Mouse (Mus musculus) liver (tissue): ENCODE measurements around the gene Kcnq2.
A peak's percentile ranks its signal among the peaks of the same experiment; 100 is the strongest.

ENCODE experiments used
- DNase-seq: peaks from one replicate; pipeline ENCODE4 v3.0.0-alpha.2; 2020; ENCODE audit warnings: mixed read lengths

Gene Kcnq2

GRCm38 (mm10) chr2:181101626-181102025, 33.5 kb downstream of the Kcnq2 start:
- DNase-seq: no peak

GRCm38 (mm10) chr2:181100087-181100486, 35.0 kb downstream of the Kcnq2 start:
- no peak for DNase-seq

GRCm38 (mm10) chr2:181090123-181090522, 45.0 kb downstream of the Kcnq2 start:
- no peak for DNase-seq

GRCm38 (mm10) chr2:181084997-181085396, 50.1 kb downstream of the Kcnq2 start:
- DNase-seq: no peak

GRCm38 (mm10) chr2:181083945-181084344, 51.2 kb downstream of the Kcnq2 start:
- DNase-seq: no peak

- peak; percentile 75 for DNase-seq
These were observed 54.2 kb downstream of the Kcnq2 start for GRCm38 (mm10) chr2:181080886-181081285.

- DNase-seq: peak; percentile 71
These were observed 55.6 kb downstream of the Kcnq2 start for GRCm38 (mm10) chr2:181079518-181079917.

- peak; percentile 41 for DNase-seq
These were observed 56.2 kb downstream of the Kcnq2 start for GRCm38 (mm10) chr2:181078908-181079307.

- DNase-seq: no peak
These were observed 59.6 kb downstream of the Kcnq2 start for GRCm38 (mm10) chr2:181075501-181075900.

- DNase-seq: no peak
These were observed 62.7 kb downstream of the Kcnq2 start for GRCm38 (mm10) chr2:181072403-181072714.

GRCm38 (mm10) chr2:181071706-181072402, 63.2 kb downstream of the Kcnq2 start:
- peak; percentile 82 for DNase-seq

GRCm38 (mm10) chr2:181070136-181070535, 65.0 kb downstream of the Kcnq2 start:
- DNase-seq: no peak

- DNase-seq: no peak
These were observed 66.6 kb downstream of the Kcnq2 start for GRCm38 (mm10) chr2:181068499-181068898.

- DNase-seq: no peak
These were observed 69.3 kb downstream of the Kcnq2 start for GRCm38 (mm10) chr2:181065827-181066226.

- peak; percentile 69 for DNase-seq
These were observed 75.0 kb downstream of the Kcnq2 start for GRCm38 (mm10) chr2:181060127-181060526.

GRCm38 (mm10) chr2:181058193-181058592, 76.9 kb downstream of the Kcnq2 start:
- no peak for DNase-seq

GRCm38 (mm10) chr2:181057341-181057740, 77.8 kb downstream of the Kcnq2 start:
- DNase-seq: no peak

- no peak for DNase-seq
These were observed 82.9 kb downstream of the Kcnq2 start for GRCm38 (mm10) chr2:181052171-181052570.

- no peak for DNase-seq
These were observed 86.1 kb downstream of the Kcnq2 start for GRCm38 (mm10) chr2:181048986-181049385.

GRCm38 (mm10) chr2:181048252-181048945, 86.7 kb downstream of the Kcnq2 start:
- DNase-seq: no peak

- no peak for DNase-seq
These were observed 91.1 kb downstream of the Kcnq2 start for GRCm38 (mm10) chr2:181044001-181044400.

- no peak for DNase-seq
These were observed 91.7 kb downstream of the Kcnq2 start, which contains the start of gene Chrna4 for GRCm38 (mm10) chr2:181043437-181043836. Gene Chrna4 (minus strand): TSS chr2:181043546.

GRCm38 (mm10) chr2:181042376-181042775, 92.7 kb downstream of the Kcnq2 start:
- no peak for DNase-seq

- no peak for DNase-seq
These were observed 93.2 kb downstream of the Kcnq2 start for GRCm38 (mm10) chr2:181041941-181042340.

- DNase-seq: no peak
These were observed 95.8 kb downstream of the Kcnq2 start for GRCm38 (mm10) chr2:181039356-181039680.
